ENCODE assay signal across 8 mouse cellular contexts in the genomic region with DNA sequence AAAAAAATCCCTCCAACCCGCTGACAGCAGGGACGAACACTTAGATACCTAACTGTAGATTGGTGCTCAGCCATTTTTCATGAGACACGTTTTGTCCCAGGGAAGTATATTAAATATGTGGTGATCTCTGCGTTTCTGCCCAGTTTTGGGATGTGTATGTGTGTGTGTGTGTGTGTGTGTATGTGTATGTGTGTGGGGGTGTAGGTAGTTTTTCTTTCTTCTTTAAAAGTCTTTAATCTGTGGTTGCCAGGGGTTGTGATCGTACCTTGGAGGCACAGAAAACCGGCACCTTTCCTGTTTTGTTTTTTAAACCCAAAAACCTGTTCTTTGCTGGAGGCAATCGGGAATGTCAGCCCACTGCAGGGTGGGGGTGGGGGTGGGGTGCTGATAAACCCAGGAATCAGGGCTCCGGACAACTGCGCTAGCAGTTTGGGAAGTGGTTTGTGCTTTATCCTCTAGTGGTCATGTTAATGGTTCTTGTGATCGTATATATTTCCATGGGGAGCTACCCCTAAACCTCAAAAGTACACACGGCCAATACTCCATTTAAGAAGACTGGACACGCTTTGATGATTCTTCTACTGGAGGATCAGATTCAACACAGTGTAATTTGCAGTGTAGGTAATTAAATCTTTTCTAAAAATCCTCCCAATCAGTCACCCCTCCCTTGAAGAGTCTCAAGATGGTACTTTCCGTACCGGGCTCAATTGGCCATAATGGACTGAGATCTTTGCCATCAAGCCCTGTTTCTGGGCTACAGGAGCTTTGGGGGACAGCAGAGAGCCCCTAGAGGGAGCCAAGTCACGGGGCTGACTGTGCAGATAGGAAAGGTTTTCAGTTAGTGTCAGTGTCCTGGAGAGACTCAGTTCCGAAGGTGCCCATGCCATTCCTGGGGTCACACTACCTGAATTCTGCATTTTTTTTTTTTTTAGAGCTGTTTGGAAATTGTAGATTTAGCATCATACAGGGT. TPM values are rescaled to one million over a fixed set of nuclear protein-coding genes. Genes with fewer than 3 reads are reported as not detected.
DNase-seq lines count a peak whose midpoint lies in the region; ATAC-seq and TF ChIP-seq lines count a peak whose summit lies in the region.

No protein-coding gene starts in this region.

- DNase-seq in kidney, adult 9 months = peak; percentile 29
- no peak for DNase-seq in kidney, adult 8-10 months
- peak; percentile 36 to 53 for DNase-seq in cerebellum, postnatal 14 days
- DNase-seq in hindbrain, embryonic 11.5 days (ENCODE audit: low spot score) = no peak
- no peak for DNase-seq in liver, embryonic 14.5 days (ENCODE audit: low read depth in 3 of 3, low spot score in 3 of 3)
- DNase-seq in right cerebral cortex, postnatal 25 days = no peak
- no peak for DNase-seq in layer of hippocampus, adult 11-12 months (ENCODE audit: low spot score)
- DNase-seq in urinary bladder, postnatal 10 days (ENCODE audit: low spot score) = no peak

- ATAC-seq in hindbrain, embryonic 11.5 days (ENCODE audit: low FRiP score) = no peak
- ATAC-seq in liver, embryonic 14.5 days (ENCODE audit: insufficient read depth) = no peak

- peak overlapping the region; percentile 63 for H3K4me3 ChIP-seq in hindbrain, embryonic 11.5 days (ENCODE audit: low read depth, low read length)
- peak overlapping the region; percentile 57 to 58; a peak in 3 of 4 replicates for H3K4me3 ChIP-seq in liver, embryonic 14.5 days (ENCODE audit: insufficient read depth in 1 of 2, low read depth in 2 of 2, low read length in 2 of 2)

- no peak for TF ChIP-seq EP300 in liver, embryonic 14.5 days (IDR thresholded peaks at IDR 0.05; ENCODE audit: low read depth)

- no peaks in the 10 kb centered on the region for H3K27me3 ChIP-seq in hindbrain, embryonic 11.5 days (ENCODE audit: control insufficient read depth, insufficient read depth, low read length)
- H3K27me3 ChIP-seq in liver, embryonic 14.5 days (ENCODE audit: control insufficient read depth, insufficient read depth, low read length) = peaks cover 41% of the 10 kb centered on the region

- no peaks in the 10 kb centered on the region for H3K9me3 ChIP-seq in hindbrain, embryonic 11.5 days (ENCODE audit: control insufficient read depth, low read length)
- H3K9me3 ChIP-seq in liver, embryonic 14.5 days (ENCODE audit: control insufficient read depth, low read length) = no peaks in the 10 kb centered on the region

- peaks cover 5% of the 10 kb centered on the region; the same call in 1 of the 2 replicates for H3K4me1 ChIP-seq in hindbrain, embryonic 11.5 days (replicated peaks; ENCODE audit: control insufficient read depth, insufficient read depth, low read length)
- H3K4me1 ChIP-seq in liver, embryonic 14.5 days (replicated peaks; ENCODE audit: control insufficient read depth in 2 of 2, insufficient read depth in 2 of 2, low read length in 1 of 2) = peaks cover 0 to 1% of the 10 kb centered on the region in 2 experiments; a peak in 1 of 4 replicates

- no peaks in the 10 kb centered on the region for H3K36me3 ChIP-seq in hindbrain, embryonic 11.5 days (ENCODE audit: control insufficient read depth, insufficient read depth, low read length)
- H3K36me3 ChIP-seq in liver, embryonic 14.5 days (replicated peaks; ENCODE audit: control insufficient read depth, insufficient read depth, low read depth) = no peaks in the 10 kb centered on the region

- peak overlapping the region; percentile 74 for H3K4me2 ChIP-seq in hindbrain, embryonic 11.5 days (replicated peaks; ENCODE audit: low read depth, low read length)
- peak overlapping the region; percentile 59 for H3K4me2 ChIP-seq in liver, embryonic 14.5 days (ENCODE audit: low read depth)

- H3K9ac ChIP-seq in hindbrain, embryonic 11.5 days (ENCODE audit: low read depth, low read length) = peak overlapping the region; percentile 70
- H3K9ac ChIP-seq in liver, embryonic 14.5 days (replicated peaks) = no peak overlapping the region

- peak; percentile 29 for TF ChIP-seq CTCF in liver, embryonic 14.5 days (IDR thresholded peaks at IDR 0.05; ENCODE audit: low read depth)

- 17% methylated on average over 16 of the region's 16 CpGs for WGBS in hindbrain, embryonic 11.5 days
- WGBS in liver, embryonic 14.5 days (ENCODE audit: insufficient replicate concordance) = 14% methylated on average over 16 of the region's 16 CpGs

- H3K27ac ChIP-seq in hindbrain, embryonic 11.5 days (ENCODE audit: low read depth, low read length) = no peak overlapping the region
- no peak overlapping the region for H3K27ac ChIP-seq in liver, embryonic 14.5 days

RNA-seq across cellular contexts. Expression of a gene that starts 1.4 kb away (rescaled TPM):
- polyA plus RNA-seq in hindbrain, embryonic 11.5 days (2014; fragmentation: Nextera tagmentation; extraction: Ambion mirVana) = 4.2 and 7.0 TPM in 2 replicates
- 2.5 and 3.1 TPM in 2 replicates for polyA plus RNA-seq in liver, embryonic 14.5 days (2012; rRNA removed)
- polyA plus RNA-seq in liver, embryonic 14.5 days (2014; fragmentation: Nextera tagmentation; extraction: Ambion mirVana) = 1.4 TPM in 2 replicates

Comparison
In these comparisons a context has a peak if more than half of its experiments do, and no peak if none do; other contexts are left out.
1. DNase-seq: peak in kidney, adult 9 months (single experiment) and cerebellum, postnatal 14 days (2 of 2); none in kidney, adult 8-10 months (0 of 2), hindbrain, embryonic 11.5 days (single experiment), liver, embryonic 14.5 days (0 of 3), right cerebral cortex, postnatal 25 days (single experiment), layer of hippocampus, adult 11-12 months (single experiment) and urinary bladder, postnatal 10 days (single experiment).